Mouse (Mus musculus) liver (tissue): ENCODE data around the gene Ntn4.
A peak's percentile ranks its signal among the peaks of the same experiment; 100 is the strongest.
"Not testable (repeated sequence)": the region's sequence is repeated elsewhere in the genome, so short reads cannot be mapped to it uniquely, and the experiment has no call there.

Experiments used
- DNase-seq: peaks from one replicate; pipeline ENCODE4 v3.0.0-alpha.2; 2020; ENCODE audit warnings: mixed read lengths

Ntn4 gene

DNA sequence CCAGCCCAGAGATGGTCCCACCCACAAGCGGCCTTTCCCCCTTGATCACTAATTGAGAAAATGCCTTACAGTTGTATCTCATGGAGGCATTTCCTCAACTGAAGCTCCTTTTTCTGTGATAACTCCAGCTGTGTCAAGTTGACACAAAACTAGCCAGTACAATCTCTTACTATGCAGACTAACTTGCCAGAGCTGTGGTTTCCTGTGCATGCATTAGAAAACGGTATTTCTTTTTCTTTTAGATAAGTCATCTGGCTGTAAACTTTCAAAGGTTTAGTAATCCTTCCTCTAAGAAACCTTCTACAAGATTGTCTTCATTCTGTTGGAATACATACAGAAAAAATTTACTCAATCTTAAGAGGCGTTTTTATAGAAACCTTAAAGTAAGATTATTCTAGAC is 44.9 kb downstream of the Ntn4 start:
- DNase-seq, result not testable (repeated sequence)

- no peak for DNase-seq
Measured at GRCm38 (mm10) chr10:93686579-93686978, 46.1 kb downstream of the Ntn4 start.

DNA sequence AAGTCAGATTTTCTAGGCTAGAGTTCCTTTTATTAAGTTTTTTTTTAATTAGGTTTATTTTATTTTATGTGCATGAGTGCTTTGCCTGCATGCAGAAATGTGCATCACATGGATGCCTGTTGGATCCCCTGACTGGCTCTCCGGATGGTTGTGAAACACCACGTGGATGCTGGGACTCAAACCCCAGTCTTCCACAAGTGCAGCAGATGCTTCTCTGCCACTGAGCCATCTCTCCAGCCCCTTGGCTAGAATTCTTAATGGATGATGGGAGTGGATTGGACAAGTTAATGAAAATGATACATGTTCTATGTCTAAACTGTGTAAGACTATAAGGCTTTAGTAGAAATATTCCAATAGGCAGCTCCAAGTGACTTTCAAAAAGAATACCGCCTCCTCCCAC is 47.3 kb downstream of the Ntn4 start:
- no peak for DNase-seq

GRCm38 (mm10) chr10:93688306-93689171 is 48.1 kb downstream of the Ntn4 start:
- DNase-seq, result no peak

DNA sequence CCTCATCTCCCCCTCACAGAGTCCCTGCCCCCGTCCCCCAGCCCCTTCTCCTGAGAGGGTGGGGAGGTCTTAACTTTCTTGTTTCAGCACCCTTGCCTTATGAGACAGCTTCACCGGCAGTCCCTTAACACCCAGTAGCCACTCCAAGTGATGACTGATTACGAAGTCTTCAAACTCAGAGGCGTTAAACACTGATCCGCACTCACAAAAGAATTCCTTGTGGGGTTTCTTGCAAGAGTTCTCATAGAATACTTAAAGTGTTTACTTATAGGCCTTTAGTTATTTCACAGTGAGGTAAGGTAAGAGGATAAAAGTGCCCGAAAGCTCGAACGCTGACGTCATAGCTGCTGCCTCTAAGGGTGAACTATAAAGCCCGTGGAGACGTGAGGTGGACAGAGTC is 50.9 kb downstream of the Ntn4 start:
- DNase-seq, result no peak

DNA sequence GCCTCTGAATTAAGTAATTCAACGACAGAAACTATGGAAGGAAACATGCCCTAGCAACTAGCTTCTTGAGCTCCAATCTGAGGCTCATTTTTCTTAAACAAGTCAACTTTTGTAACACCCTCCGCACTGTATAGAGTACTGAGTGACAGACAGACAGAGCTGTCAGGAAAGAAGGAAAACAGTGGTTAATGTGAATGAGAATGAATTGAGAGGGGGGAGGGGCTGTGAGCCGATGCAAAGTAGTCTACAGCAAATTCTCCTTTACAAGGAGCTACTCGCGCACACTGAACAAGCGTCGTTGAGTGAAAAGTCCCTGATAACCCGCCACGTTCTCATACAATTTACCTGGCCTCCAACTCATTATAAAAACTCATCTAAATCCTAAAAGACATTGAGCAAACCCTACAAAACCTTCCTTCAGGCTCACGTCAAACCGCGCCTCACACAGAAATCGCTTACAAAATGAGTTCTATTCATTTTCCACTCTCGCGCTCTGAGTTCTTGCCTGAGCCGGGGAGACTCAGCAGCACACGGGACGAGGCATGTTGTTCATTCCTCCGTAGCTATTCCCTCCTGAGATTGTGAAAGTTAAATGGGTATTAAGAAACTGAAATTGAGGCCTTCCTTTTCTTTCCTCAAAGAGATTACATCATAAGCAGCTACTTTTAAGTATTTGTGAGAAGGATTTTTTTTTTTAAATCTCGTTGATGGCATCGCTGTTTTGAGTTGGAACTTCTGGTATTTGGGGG is 54.7 kb downstream of the Ntn4 start:
- DNase-seq, result no peak

- no peak for DNase-seq
Measured at GRCm38 (mm10) chr10:93696001-93696400, 55.5 kb downstream of the Ntn4 start.

GRCm38 (mm10) chr10:93697866-93698483 is 57.5 kb downstream of the Ntn4 start:
- no peak for DNase-seq

DNA sequence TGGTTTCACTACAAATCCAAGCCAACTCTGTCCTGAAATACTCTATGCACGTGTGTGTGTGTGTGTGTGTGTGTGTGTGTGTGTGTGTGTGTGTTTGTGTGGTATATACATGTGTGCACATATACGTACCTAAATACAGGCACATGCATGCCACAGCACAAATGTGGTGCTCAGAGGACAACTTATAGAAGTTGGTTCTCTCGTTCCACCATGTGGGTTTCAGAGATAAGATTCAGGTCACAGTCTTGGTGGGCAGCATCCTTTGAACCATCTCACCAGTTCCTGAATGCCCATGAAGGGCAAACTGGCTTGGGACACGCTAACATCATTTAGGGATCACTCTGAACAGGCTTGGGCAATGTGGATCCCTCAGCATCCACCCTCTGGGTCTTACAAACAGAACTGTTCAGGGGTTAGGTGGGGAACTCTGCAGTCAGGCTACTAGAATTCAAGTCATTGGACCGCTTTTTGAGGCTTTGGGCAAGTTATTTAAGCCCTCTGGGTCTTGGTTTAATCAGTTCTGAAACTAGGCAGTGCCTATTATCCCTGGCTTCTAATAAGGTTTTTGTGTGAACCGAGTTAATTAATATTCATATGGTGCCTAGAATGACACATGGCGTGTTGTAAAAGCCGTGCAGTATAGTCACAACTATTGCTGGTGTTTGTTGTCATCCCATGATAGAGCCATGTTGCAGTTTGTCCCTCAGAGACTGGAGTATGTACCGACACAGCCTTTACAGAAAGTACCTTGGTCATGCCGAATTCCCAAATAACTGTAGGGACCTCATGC is 59.4 kb downstream of the Ntn4 start:
- DNase-seq, result no peak

- DNase-seq, result no peak
Measured at GRCm38 (mm10) chr10:93700589-93701363, 60.3 kb downstream of the Ntn4 start.

GRCm38 (mm10) chr10:93703946-93704345 is 63.5 kb downstream of the Ntn4 start:
- no peak for DNase-seq

DNA sequence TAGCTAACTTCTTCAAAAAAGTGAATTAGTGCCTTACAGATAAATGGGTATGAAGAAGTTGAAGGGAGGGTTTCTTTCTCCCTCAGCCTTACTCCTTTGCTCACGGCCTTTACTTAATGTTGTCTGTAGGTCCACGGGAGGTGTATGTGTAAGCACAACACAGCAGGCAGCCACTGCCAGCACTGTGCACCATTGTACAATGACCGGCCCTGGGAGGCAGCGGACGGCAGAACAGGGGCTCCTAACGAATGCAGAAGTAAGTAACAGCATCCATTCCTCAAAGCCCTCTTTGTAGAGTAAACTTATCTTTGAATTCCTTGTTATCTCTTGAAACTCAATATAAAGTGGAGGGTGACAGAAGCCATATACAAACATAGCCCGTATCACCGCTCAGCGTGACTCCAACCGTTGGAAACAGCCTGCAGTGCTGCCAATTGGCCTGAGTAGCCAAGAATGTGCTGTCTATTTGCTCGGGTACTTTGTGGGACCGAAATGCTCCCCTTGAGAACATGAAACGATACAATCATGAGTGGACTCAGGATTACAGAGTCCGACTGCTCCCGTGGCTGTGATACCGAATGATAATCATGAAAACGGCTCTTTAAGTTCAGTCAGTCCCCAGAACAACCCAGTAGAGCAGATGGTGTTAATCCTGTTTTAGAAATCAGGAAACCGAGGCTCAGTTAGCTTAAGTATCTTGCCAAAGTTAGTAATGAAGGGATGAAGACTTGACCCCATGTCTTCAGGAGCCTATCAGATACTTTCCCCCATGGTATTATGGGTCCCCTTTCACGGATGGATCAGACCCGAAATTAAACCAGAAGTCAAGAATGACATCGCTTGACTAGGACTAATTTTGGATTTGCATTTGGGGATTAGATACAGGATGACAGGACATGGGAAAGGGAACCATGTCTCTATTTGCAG is 66.9 kb downstream of the Ntn4 start:
- no peak for DNase-seq

- no peak for DNase-seq
Measured at GRCm38 (mm10) chr10:93708076-93708473, 67.6 kb downstream of the Ntn4 start.

- DNase-seq, result peak; percentile 33
Measured at GRCm38 (mm10) chr10:93708515-93708914, 68.0 kb downstream of the Ntn4 start.

GRCm38 (mm10) chr10:93709536-93709935 is 69.1 kb downstream of the Ntn4 start:
- no peak for DNase-seq

DNA sequence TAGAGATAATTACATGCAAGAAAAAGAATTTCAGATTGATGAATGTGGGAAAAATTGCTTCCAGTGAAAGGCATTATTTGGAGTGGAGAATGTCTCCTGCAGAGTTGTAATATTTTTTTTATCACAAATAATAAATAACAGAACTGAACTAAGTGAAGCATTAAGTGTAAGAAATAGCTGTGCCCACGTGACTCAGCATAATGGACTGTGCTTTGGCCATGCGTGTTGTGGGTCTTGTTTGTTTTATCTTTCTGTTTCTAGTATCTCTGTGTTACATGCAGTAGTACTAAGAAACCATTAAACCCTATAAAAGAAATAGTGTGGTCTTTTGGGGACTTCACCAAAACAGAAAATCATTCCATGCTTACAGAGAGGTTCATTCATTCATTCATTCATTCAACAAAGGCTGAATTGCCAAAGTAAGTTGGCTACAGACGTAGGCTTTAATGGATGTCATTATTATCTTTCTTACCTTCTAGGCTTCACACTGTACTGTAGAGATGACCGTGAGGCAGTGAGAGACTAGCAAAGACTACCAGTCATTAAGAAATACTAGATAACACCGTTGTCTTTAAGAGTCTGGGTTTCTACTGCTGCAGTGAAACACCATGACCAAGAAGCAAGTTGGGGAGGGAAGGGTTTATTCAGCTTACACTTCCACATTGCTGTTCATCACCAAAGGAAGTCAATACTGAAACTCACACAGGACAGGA is 81.3 kb downstream of the Ntn4 start:
- DNase-seq, result peak; percentile 37

DNA sequence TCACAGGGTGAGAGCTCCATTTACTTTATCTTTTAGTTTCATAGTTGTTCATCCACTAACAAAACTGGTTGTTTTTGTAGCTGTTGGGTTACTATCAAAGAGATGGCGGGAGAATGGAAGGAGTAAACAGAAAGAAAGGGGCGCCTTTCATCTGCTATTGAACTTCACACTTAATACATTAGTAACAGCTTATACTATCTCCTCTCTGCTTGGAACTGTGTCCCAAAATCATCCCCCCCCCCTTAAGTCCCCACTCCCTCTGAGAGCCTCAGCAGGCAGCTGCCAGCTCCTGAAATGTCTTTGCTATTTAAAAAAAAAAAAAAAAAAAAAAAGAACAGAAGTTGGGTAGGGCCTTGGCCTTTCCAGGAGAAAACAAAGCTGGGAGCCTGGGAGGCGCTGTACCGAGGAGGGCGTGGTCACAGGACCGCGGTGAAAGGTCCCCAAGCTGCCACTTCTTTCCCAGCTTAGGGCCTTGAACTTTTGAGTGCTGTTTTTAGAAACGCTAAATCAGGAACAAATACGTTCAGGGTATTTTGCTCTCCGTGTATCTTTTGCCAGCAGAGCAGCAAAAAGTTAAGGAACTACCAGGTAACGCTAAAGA is 83.6 kb downstream of the Ntn4 start:
- peak; percentile 62 for DNase-seq

GRCm38 (mm10) chr10:93728131-93728530 is 87.7 kb downstream of the Ntn4 start:
- DNase-seq, result no peak

GRCm38 (mm10) chr10:93730514-93730913 is 90.0 kb downstream of the Ntn4 start:
- DNase-seq, result no peak

DNA sequence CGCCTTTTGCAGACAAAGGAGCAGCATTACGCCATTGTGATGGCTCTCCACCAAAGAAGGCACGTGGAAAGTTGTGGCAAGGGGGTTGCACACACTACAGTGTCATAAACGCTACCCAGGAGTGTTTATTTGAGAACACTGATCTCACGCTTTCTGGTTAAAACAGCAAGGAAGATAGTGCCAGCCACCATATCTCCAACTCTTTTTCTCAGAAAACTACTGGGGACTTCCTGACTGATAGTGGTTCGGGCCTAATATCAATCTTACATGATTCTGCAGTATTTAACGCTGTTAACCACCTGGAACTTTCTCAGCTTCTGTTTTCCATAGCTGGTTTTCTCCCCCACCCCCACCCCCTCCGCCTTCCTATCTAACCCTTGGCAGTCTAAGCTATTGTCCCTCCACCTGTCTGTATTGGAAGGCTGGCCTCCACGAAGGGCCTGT is 90.8 kb downstream of the Ntn4 start:
- DNase-seq, result peak; percentile 71
